Mouse (Mus musculus) hindbrain, embryonic 15.5 days (tissue): ENCODE measurements at regions not wholly inside any gene's neighbourhood (a gene's known extent, or its start where the extent isn't known, plus 50 kb on each side); places are given as distances from the start of the nearest gene placed in this dataset.

ENCODE experiments used
- ATAC-seq: fragments of 200-750 bp; cut with Nextera tagmentation; 2 replicates; pipeline ENCODE4 v1.8.0; 2017; ENCODE audit warnings: low read depth, moderate number of reproducible peaks, moderate TSS enrichment; ENCODE audit not compliant: low FRiP score
- H3K27ac ChIP-seq: fragments of 300-500 bp; sonication (generic); replicated peaks from 2 replicates; pipeline ENCODE4 v1.5.1; 2015; ENCODE audit warnings: mild to moderate bottlenecking, inconsistent platforms
- H3K27me3 ChIP-seq: fragments of 300-500 bp; sonication (generic); 2 replicates; pipeline ENCODE4 v1.6.1; 2015; ENCODE audit warnings: control low read depth, inconsistent platforms
- H3K36me3 ChIP-seq: fragments of 300-500 bp; sonication (generic); 2 replicates; pipeline ENCODE4 v1.6.1; 2015; ENCODE audit warnings: control low read depth, inconsistent platforms
- H3K4me1 ChIP-seq: fragments of 300-500 bp; sonication (generic); replicated peaks from 2 replicates; pipeline ENCODE4 v1.6.1; 2015; ENCODE audit warnings: control low read depth, inconsistent platforms
- H3K4me2 ChIP-seq: fragments of 300-500 bp; sonication (generic); 2 replicates; pipeline ENCODE4 v1.6.1; 2015; ENCODE audit warnings: moderate library complexity, mild to moderate bottlenecking, inconsistent platforms
- H3K4me3 ChIP-seq: fragments of 300-500 bp; sonication (generic); 2 replicates; pipeline ENCODE4 v1.5.1; 2015; ENCODE audit warnings: mild to moderate bottlenecking, inconsistent platforms
- H3K9ac ChIP-seq: fragments of 300-500 bp; sonication (generic); 2 replicates; pipeline ENCODE4 v1.6.1; 2015; ENCODE audit warnings: inconsistent platforms
- H3K9me3 ChIP-seq: fragments of 300-500 bp; sonication (generic); 2 replicates; pipeline ENCODE4 v1.6.1; 2016; ENCODE audit warnings: control low read depth, inconsistent platforms
- WGBS: fragments of 180-500 bp; shearing (Covaris S2); methylation state at CpG from one replicate; pipeline ENCODE4 v1.1.7; 2015; 5-methylcytosine and 5-hydroxymethylcytosine counted together

DNA sequence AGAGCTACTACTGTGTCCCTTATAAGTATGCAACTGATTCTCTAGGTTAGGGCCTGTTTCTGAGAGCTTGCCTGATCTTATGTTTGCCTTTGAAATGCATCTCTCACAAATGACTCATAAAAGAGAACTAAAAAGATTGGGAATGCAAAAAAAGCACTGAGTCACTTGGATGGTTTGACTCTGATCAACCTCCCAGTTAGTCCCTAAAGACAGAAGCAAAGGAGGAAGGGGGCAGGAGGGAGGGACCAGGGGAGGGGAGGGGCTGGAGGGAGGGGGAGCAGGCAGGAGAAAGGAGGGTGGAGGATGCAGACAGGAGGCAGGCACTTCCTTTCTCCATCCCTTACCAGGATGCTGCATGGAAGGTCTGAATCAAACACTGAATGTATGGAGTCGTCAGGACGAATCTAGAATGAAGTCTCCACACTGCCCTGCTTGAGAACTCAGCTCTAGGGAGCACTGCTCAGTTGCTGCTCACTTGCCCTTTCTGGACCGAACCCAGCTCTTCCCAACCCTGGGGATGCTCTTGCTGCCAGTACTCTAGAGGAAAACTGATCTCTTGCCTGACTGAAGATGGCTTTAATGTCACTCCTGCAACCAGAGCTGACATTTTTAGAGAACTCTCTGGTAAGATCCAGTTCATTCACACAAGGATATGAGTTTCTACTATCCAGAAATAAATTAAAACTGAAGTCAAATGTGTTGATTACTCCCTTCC is 201.7 kb downstream of the Hlx start:
- no peak overlapping the region for H3K9ac ChIP-seq
- no peaks in the 10 kb centered on the region for H3K36me3 ChIP-seq
- H3K9me3 ChIP-seq, result no peaks in the 10 kb centered on the region
- H3K4me3 ChIP-seq, result no peak overlapping the region
- 56% methylated on average over 3 of the region's 3 CpGs for whole genome bisulfite sequencing
- no peaks in the 10 kb centered on the region for H3K4me1 ChIP-seq
- ATAC-seq, result no peak
- no peak overlapping the region for H3K27ac ChIP-seq
- no peak overlapping the region for H3K4me2 ChIP-seq
- no peaks in the 10 kb centered on the region for H3K27me3 ChIP-seq

GRCm38 (mm10) chr1:184525740-184526139 is 206.7 kb downstream of the Hlx start:
- Histone ChIP-seq H3K4me3 (no peak overlapping the region), H3K27me3 (no peaks in the 10 kb centered on the region), H3K36me3 (no peaks in the 10 kb centered on the region), H3K27ac (no peak overlapping the region), H3K9ac (no peak overlapping the region), H3K4me2 (no peak overlapping the region), H3K9me3 (no peaks in the 10 kb centered on the region), H3K4me1 (no peaks in the 10 kb centered on the region)
- WGBS, result 71% methylated on average over 4 of the region's 4 CpGs
- no peak for ATAC-seq

GRCm38 (mm10) chr1:184519551-184519950 is 212.9 kb downstream of the Hlx start:
- Histone ChIP-seq H3K36me3 (no peaks in the 10 kb centered on the region), H3K4me2 (no peak overlapping the region), H3K4me3 (no peak overlapping the region), H3K27ac (no peak overlapping the region), H3K9me3 (no peaks in the 10 kb centered on the region), H3K27me3 (no peaks in the 10 kb centered on the region), H3K4me1 (no peaks in the 10 kb centered on the region), H3K9ac (no peak overlapping the region)
- 62% methylated on average over 5 of the region's 5 CpGs for WGBS
- ATAC-seq, result no peak

DNA sequence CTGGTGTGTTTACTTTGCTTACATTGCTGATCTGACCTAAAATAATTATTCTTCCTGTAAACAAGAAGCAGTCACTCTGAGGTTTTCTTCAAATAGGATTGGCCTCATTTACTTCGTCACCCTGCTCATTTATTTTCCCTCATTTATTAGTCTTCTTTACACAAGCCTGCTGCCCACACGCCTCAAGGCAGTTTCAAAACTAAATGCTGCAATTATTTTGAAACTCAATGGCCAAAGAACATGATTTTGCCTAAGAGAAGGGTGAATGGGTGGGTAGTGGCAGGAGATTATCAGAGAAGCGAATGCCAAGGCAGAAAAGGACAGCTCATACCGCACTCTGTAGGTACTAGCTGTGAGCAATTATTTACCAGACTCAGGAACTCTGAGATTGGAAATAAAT is 227.8 kb downstream of the Hlx start:
- H3K36me3 ChIP-seq, result no peaks in the 10 kb centered on the region
- ATAC-seq, result no peak
- no peak overlapping the region for H3K27ac ChIP-seq
- no peak overlapping the region for H3K4me2 ChIP-seq
- H3K27me3 ChIP-seq, result no peaks in the 10 kb centered on the region
- H3K9me3 ChIP-seq, result no peaks in the 10 kb centered on the region
- 81% methylated on average over 4 of the region's 4 CpGs for WGBS
- H3K4me3 ChIP-seq, result no peak overlapping the region
- H3K4me1 ChIP-seq, result no peaks in the 10 kb centered on the region
- H3K9ac ChIP-seq, result no peak overlapping the region

GRCm38 (mm10) chr1:184503827-184504355 is 228.5 kb downstream of the Hlx start:
- no peak overlapping the region for H3K9ac ChIP-seq
- H3K4me1 ChIP-seq, result no peaks in the 10 kb centered on the region
- no peaks in the 10 kb centered on the region for H3K36me3 ChIP-seq
- WGBS, result 90% methylated on average over 4 of the region's 4 CpGs
- ATAC-seq, result no peak
- H3K27ac ChIP-seq, result no peak overlapping the region
- no peaks in the 10 kb centered on the region for H3K27me3 ChIP-seq
- H3K4me2 ChIP-seq, result no peak overlapping the region
- H3K9me3 ChIP-seq, result no peaks in the 10 kb centered on the region
- H3K4me3 ChIP-seq, result no peak overlapping the region

DNA sequence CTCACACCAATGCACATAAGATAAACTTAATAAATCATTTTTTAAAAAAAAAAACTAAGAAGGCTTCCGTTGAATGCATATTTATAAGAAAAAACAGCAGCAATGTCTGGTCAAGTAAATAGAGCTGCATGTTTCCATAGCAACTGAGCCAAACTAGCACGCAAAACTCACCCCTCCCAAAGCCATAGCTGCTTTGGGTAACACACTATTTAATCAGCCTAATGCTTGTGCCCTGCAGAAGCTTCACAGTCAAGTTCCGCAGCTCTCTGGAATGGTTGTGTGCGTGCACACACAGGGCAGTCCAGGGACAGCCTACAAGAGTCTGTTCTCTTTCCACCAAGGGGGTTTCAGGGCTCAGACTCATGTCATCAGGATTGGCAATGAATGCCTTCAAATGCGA is 231.7 kb downstream of the Hlx start:
- Histone ChIP-seq H3K27me3 (no peaks in the 10 kb centered on the region), H3K27ac (no peak overlapping the region), H3K4me1 (no peaks in the 10 kb centered on the region), H3K9ac (no peak overlapping the region), H3K4me3 (no peak overlapping the region), H3K36me3 (no peaks in the 10 kb centered on the region), H3K9me3 (no peaks in the 10 kb centered on the region), H3K4me2 (no peak overlapping the region)
- WGBS, result 69% methylated on average over 5 of the region's 5 CpGs
- ATAC-seq, result no peak

GRCm38 (mm10) chr1:184498909-184499525 is 233.4 kb downstream of the Hlx start:
- H3K4me3 ChIP-seq, result no peak overlapping the region
- WGBS, result 79% methylated on average over 11 of the region's 11 CpGs

GRCm38 (mm10) chr1:184497007-184497406 is 235.4 kb downstream of the Hlx start:
- ATAC-seq, result no peak
- WGBS, result 23% methylated on average over 1 of the region's 1 CpGs
- H3K27ac ChIP-seq, result no peak overlapping the region
- no peaks in the 10 kb centered on the region for H3K27me3 ChIP-seq
- H3K9me3 ChIP-seq, result no peaks in the 10 kb centered on the region
- H3K9ac ChIP-seq, result no peak overlapping the region
- H3K4me2 ChIP-seq, result no peak overlapping the region
- no peak overlapping the region for H3K4me3 ChIP-seq
- no peaks in the 10 kb centered on the region for H3K4me1 ChIP-seq
- H3K36me3 ChIP-seq, result no peaks in the 10 kb centered on the region

More at GRCm38 (mm10) chr1:184498909-184499525, 233.4 kb downstream of the Hlx start:
- no peak for ATAC-seq
- Histone ChIP-seq H3K27ac (no peak overlapping the region), H3K36me3 (no peaks in the 10 kb centered on the region), H3K9ac (no peak overlapping the region), H3K9me3 (no peaks in the 10 kb centered on the region), H3K4me1 (no peaks in the 10 kb centered on the region), H3K27me3 (no peaks in the 10 kb centered on the region), H3K4me2 (no peak overlapping the region)

DNA sequence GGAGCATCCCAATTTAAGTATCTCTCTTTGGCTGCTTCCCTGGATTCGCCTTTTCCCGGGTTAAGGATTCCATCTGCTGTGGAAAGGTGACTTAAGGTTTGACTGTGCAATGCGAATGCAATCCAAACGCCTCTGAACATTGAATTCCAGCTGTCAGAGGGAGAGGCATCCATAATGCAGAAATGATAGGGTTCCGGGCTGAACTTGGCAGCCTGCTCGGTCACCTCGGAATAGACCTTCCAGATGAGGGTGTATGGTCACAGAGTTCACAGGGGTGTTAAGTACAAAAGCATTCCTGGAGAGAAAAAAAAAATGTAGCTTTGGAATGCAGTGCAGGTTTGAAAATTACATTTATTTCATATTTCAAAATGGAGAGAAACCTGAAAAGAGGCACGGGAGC is 238.6 kb downstream of the Hlx start:
- no peak for ATAC-seq

DNA sequence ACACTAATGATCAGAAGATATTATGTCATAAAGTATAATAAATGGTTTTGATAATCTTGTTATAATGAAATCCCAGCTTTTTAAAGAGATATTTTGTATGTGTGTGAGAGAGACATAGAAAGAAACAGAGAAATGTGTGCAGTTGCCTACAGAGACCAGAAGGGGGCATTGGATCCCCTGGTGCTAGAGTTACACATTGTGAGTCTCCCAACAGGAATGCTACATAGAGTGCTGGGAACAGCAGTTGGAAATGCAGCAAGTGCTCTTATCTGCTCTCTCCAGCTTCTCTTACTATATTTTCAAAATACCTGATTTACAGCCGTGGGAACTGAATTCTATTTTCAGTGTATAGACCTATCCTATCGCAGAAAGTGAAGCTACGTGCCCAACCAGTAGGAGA is 240.3 kb downstream of the Hlx start:
- no peak for ATAC-seq
- Histone ChIP-seq H3K36me3 (no peaks in the 10 kb centered on the region), H3K27me3 (no peaks in the 10 kb centered on the region), H3K27ac (no peak overlapping the region), H3K9me3 (no peaks in the 10 kb centered on the region), H3K4me2 (no peak overlapping the region), H3K4me1 (no peaks in the 10 kb centered on the region), H3K9ac (no peak overlapping the region), H3K4me3 (no peak overlapping the region)
- WGBS, result 96% methylated on average over 3 of the region's 3 CpGs

More for the DNA sequence above, 238.6 kb downstream of the Hlx start:
- Histone ChIP-seq H3K4me1 (no peaks in the 10 kb centered on the region), H3K4me3 (no peak overlapping the region), H3K9me3 (no peaks in the 10 kb centered on the region), H3K4me2 (no peak overlapping the region), H3K27ac (no peak overlapping the region), H3K27me3 (no peaks in the 10 kb centered on the region), H3K9ac (no peak overlapping the region), H3K36me3 (no peaks in the 10 kb centered on the region)
- 88% methylated on average over 8 of the region's 8 CpGs for WGBS

GRCm38 (mm10) chr1:184491252-184491651 is 241.2 kb downstream of the Hlx start:
- no peak overlapping the region for H3K4me3 ChIP-seq
- WGBS, result 89% methylated on average over 4 of the region's 4 CpGs
- H3K27me3 ChIP-seq, result no peaks in the 10 kb centered on the region
- ATAC-seq, result no peak
- H3K36me3 ChIP-seq, result no peaks in the 10 kb centered on the region
- H3K4me2 ChIP-seq, result no peak overlapping the region
- H3K9me3 ChIP-seq, result no peaks in the 10 kb centered on the region
- H3K4me1 ChIP-seq, result no peaks in the 10 kb centered on the region
- H3K27ac ChIP-seq, result no peak overlapping the region
- H3K9ac ChIP-seq, result no peak overlapping the region

DNA sequence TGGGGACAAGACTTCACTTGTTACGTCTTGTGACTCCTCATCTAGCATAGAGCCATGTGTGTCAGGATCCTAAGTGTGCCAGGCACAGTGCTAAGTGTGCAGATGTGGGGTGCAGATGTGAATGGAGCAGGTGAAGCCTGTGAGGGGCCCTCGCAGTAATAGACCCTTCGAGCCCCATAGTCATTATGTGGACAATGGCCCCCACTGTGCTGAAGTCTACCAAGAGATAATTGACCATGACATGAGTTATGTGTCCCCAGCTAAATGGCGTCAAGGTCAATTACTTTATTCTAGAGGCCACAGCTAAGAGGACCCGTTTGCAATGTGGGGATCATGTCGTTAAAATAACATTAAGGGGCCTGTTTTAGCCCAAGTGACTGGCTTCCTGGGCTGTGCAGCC is 245.0 kb downstream of the Hlx start:
- H3K9ac ChIP-seq, result no peak overlapping the region
- no peak overlapping the region for H3K4me3 ChIP-seq
- no peak for ATAC-seq
- WGBS, result 24% methylated on average over 6 of the region's 6 CpGs
- H3K4me2 ChIP-seq, result no peak overlapping the region
- no peaks in the 10 kb centered on the region for H3K9me3 ChIP-seq
- H3K27ac ChIP-seq, result no peak overlapping the region
- 0 out of 2 replicates have a peak, but pooled peaks cover 4% of the 10 kb centered on the region for H3K27me3 ChIP-seq
- no peaks in the 10 kb centered on the region for H3K36me3 ChIP-seq
- H3K4me1 ChIP-seq, result no peaks in the 10 kb centered on the region
